Mouse (Mus musculus) 3T3-L1 (cell line): ENCODE measurements around the gene Rpl22l1.
"Not testable (repeated sequence)": the region's sequence is repeated elsewhere in the genome, so short reads cannot be mapped to it uniquely, and the experiment has no call there.

Experiments
- DNase-seq: peaks from one replicate; pipeline ENCODE4 v3.0.0-alpha.2; 2015; ENCODE audit warnings: low read depth, low spot score

Gene Rpl22l1

DNA sequence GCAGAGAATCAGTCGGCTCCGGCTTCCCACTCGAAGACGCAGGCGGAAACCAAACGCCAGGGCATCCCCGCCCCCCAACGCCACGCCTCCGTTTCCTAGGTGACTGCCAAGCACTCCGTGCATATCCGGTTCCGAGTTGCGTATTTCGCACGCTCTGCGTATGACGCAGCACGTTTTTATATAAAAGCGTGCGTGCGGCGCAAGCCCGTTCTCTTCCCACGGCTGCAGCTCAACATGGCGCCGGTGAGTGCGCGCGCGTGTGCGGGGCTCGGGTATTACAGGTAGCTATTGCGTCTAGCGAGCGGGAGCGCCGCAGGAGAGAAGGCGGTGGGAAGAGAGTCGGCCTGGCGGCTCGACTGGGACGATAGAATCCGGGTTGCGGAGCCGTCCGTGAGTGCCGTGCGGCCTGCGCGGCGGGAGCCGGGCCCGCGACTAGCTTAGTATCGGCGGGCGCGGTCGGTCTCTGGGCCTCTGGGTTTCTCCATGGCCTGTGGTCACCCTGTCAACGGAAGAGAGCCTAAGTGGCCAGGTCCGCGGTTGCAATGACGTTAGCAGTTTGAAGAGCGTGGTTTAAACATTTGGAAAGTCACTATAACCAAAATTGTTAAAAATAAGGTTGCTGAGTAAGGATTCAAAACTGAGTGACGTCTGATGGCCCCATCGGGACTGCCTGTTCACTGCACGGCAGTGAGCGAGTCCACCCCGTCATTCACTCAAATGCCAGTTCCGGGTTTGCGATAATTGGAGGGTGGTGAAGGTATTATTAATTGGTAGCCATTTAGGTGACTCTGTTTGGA, at the start of gene Rpl22l1:
Rpl22l1 (plus strand) TSS at position 136 of the 797 bp plus-strand sequence.
- DNase-seq = peak; percentile 98

DNA sequence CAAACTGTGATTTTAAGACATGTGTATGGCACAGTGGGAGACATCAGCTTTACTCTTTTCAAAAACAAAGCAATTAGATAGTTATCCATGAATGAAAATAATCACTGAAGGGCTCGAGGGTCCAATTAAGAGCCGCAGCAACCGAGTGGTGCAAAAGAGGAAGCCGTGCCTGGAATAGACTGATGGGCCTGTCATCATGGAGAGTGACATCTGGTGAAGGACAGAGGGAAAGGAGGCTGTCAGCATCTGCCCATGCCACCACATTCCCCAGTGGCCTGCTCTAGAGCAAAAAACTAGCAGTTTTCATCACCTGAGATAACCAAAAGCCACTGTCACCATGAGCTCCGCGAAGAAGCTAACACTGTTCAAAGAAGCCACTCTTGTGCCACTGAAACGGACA, 49.8 kb upstream of the Rpl22l1 start:
- no peak for DNase-seq

DNA sequence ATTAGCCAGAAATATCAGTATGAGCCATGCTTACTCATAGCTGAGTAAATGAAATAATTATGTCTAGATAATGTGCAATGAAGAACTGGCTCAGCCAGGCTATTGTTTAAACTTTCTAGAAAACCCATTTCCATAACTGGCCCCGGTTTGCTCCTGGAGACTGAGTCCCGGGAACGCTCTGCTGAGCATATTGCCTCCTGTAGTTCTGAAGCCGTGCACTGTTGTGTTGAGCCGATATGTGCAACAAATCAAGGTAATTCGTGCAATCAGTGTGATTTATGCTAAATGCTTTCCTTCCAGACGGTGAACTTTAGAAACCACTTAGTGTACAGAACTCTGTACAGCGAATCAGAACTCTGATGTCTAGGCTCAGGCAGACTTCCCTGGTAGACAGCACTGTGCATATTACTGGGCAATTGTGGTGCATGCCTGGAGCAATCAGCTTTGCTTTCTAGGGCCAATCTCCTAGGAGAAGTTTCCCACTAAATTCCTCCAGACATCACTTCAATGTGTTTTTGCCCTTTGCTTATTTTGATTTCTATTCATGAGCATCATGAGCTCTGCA, 43.9 kb upstream of the Rpl22l1 start:
- DNase-seq = no peak

DNA sequence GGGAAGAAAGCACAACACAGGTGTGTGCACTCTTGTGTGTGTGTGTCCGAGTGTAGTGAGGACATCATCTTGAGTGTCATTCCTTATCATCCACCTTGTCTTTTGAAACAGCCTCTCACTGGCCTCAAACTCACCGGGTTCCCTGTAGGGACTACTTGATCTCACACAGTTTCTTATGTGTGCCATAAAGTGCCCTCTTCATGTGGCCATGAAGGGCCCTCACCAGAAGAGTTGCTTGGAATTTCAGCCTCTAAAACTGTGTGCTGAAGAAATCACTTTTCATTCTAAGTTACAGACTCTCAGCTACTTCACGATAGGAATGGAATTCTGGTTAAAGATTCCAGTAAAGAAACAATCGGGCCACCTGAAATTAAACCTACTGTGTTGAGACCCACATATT, 38.3 kb upstream of the Rpl22l1 start:
- no peak for DNase-seq

DNA sequence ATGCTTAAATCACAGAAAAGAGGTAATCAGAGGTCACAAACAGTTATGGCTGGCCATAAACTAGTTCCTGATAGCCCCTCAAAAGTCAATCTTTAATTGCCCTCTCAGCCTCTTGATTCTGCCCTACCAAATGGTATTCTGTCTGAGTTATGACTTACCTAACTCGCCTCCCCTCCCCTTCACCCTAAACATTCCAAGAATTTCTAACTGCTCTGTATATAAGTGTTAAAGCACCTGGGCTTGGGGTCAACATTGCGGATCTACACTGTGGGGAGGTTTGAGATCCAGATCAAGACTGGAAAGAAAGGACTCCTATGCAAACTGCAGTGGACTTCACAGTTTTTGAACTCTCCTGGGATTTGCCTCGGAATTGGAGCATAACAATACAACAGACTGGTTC, 37.0 kb upstream of the Rpl22l1 start:
- DNase-seq = no peak

DNA sequence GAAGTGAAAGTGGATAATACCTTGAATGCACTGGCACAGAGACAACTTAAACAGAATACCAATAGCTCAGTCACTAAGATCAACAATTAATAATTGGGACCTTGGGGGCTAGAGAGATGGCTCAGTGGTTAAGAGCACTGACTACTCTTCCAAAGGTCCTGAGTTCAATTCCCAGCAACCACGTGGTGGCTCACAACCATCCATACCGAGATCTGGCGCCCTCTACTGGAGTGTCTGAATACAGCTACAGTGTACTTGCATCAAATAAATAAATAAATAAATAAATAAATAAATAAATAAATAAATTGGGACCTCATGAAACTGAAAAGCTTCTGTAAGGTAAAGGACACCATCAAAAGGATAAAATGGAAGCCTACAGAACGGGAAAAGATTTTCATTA, 32.3 kb upstream of the Rpl22l1 start:
- DNase-seq = not testable (repeated sequence)

DNA sequence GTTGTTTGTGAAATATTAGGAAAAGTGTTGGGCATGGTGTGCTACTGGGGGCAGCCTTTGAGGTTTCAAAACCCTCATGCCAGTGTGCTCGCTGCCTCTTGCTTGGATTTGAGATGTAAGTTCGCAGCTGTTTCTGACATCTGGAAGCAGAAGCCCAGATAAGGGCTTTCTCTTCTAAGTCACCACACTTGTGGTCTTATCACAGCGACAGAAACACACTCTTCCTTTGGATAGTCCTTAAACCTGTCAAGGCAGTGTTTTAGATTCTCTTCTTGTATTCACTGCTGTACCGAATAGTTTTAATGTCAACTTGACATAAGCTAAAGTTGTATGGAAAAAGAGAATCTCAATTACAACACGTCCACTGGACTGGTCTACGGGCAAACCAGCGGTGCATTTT, 29.9 kb upstream of the Rpl22l1 start:
- DNase-seq = no peak

DNA sequence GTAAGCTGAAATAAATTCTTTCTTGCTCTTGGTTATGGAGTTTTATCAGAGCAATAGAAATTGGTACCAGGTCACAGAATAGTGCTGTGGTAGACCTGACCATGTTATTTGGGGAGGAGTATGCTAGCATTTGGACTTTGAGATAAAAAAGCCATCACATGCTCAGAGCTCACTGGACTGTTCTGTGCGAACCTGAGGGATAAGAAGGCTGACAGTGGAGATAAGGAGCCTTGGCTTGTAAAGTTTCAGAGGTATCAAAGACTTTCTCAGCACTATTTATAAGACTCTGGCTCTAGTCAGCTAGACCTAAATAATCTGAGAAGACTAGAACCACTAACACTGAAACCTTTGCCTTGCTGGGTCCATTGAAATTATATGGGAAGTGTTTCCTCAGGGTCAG, 29.3 kb upstream of the Rpl22l1 start:
- DNase-seq = no peak

DNA sequence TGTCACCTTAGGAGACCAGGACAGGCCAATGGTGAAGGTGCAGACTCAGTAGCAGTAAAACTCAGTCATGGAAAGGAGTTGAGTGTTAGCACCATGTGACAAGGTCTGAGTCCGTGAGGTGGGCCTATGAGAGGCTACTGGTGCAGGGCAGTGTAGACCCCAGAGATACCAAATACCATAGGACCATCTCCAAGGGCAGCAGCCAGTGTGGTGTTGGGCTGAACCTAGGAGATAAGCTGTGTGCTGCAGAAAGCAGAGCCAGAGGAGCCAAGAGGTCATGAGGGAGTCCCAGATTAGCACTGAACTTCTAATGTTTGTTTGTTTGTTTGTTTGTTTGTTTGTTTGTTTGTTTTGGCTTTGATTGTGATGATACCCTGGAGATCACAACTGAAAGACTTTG, 28.7 kb upstream of the Rpl22l1 start:
- DNase-seq = no peak

DNA sequence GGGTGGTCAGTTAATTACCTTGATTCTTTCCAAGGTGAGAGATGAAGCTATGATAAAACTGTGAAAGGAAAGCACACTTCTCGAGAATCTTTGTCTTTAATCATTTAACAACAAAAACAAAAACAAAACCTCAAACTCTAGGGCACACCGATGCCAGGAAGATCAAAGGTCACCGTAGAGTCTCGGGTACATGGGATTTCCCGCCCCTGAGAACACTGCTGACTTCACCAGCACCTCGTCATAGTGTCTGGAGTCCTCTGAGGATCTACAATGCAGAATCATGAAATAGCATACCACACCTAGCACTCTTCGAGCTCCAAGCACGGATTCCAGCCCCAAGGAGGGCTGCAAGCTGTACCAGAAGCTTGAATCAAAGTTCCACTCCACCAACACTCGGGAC, 24.7 kb upstream of the Rpl22l1 start:
- DNase-seq = no peak

DNA sequence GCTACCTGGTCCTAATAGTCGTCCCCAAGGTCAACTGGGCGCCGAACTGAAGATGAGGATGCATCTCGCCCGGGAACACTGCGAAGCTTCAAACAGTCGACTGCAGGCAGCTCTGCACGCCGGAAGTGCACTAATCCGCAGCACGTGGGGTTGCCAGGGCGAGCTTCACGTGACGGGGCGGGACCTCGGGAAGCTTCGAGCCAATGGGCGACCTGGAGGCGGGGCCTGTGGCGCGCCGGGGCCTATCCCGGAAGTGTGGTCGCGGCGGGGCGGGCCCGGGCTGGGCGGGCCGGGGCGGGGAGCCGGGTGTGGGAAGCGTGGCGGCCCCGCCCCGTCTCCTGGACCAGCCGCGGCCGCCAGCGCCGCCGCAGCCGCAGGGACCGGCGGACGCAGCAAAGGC, 24.2 kb upstream of the Rpl22l1 start, which contains the start of gene Eif5a2:
Eif5a2 (plus strand) TSS at position 283 of the 400 bp plus-strand sequence.
- peak; percentile 87 for DNase-seq

DNA sequence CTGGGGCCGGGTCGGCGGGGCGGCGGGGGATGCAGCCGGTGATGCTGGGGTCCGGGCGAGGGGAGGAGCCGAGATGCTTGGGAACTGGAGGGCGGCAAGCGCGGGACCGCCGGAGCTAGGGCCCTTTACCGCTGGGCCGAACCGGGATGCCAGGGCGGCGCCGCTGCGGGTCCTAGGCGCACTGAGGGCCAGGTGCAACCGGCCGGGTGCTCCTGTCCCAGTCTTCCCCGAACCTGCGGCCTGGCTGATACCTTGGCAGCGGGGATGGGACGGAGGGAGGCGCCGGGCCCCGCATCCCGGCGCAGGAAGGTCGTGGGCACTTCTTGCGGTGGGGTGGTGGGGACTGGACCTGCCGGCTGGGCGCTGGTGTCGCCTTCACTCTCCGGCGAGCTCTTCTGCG, 23.8 kb upstream of the Rpl22l1 start:
- no peak for DNase-seq

DNA sequence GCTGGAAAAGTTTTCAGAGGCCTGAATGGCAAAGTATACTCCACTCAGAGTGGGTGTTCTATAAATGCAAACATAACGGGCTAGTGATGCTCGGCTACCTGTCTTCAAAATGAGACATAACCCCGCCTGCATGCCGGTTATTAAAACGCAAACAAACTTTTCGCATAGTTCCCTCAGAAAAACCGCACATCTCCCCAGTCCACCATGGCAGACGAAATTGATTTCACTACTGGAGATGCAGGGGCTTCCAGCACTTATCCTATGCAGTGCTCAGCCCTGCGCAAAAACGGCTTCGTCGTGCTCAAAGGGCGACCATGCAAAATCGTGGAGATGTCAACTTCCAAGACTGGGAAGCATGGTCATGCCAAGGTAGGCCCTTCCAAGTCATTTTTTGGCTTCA, 23.4 kb upstream of the Rpl22l1 start:
- peak; percentile 17 for DNase-seq

DNA sequence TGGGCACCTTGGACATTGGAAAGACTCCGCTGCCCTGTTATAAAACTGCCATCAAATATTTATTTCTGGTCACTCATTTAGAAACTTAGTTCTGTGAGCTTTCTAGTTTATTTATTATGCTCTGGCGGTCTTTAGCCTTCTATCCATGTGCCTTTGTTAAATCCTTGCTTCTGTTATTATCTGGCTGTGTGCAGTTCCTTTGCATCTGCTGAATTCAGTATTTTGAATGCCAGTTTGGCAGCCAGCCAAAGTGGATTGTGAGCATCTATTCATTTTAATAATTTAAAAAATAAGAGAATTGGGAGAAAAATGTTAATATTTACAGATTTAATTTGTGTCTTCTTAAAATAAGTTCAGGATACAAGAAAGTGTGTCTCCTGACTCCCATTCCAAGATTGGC, 21.1 kb upstream of the Rpl22l1 start:
- DNase-seq = no peak

DNA sequence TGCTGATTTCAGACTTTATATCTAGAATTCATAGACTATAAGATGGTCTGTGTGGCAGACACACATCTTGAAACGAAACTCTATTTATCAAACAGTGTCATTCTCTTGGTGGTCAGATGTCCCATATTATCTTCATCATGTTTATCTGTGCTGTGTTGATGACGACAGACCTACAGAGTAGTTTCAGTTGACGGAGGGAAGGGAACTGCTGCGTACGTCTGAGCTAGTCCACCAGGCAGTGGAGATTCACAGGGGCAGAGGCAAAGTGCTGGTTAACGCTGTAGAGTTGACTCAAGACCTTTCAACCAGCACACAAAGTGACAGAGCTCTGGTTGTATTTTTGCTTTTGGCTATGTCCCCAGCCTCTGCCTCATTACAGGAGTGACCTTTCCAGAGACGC, 10.4 kb upstream of the Rpl22l1 start:
- DNase-seq = no peak

DNA sequence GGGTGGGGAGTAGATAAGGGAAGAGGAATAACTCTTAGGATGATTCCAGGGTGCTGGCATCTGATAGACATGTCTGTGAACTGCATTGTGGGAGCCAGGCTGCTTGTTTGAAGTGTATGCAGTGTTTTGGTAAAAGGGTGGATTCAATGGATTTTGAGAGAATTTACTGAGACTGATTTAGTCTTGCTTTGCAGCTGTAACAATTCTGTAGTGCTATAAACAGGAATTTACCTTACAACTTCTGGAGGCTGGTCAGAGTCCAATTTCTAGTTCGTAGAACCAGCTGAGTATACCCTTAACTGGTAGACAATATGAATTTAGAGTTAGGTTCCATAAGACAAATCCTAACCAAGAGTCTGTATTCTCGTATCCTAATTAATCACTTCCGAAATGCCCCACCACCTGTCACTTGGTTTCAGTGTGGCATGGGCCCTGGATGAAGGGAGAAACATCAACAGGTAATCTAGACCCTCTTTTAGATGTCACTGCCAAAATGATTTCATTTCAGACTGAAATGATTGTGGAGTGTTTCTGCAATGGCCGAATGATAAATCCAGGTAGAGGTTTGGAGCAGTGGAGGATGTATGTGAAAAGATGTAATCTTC, 2.9 kb downstream of the Rpl22l1 start:
- DNase-seq = no peak

DNA sequence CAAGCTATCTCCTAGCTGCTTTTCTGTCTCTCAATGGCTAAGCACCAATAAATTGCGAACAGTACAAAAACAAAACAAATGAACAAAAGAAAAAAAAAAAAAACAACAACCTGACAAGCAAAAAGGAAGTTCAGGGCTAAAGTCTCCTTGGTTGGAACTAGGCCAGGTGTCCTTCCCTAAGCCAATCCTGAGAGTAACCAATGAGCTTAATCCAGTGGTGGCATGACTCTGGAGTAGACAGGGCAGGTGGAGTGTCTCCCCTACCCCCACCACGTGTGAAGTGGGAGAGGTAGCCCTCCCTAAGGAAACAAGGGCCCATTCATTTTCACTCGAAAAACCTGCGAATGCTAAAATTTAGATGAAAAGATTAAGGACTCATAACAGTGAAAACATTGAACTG, 6.2 kb downstream of the Rpl22l1 start:
- no peak for DNase-seq

DNA sequence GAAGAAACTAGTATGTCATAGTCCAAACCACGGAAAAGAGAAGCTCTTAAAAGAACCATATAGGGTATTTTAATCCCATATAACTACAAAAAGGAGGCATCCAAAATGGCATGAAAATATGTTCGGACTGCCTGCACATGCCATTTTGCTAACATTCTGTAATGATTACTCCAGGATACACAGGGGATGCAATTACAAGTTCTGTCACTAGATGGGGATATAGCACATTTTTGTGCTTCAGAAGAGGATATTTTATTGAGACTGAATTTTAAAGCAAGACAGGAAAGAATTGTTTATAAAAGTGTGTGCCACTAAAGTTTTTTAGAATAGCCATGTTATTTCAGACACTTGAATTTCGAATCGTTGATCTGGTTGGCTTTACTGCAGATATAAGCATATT, 9.1 kb downstream of the Rpl22l1 start:
- DNase-seq = peak; percentile 92

DNA sequence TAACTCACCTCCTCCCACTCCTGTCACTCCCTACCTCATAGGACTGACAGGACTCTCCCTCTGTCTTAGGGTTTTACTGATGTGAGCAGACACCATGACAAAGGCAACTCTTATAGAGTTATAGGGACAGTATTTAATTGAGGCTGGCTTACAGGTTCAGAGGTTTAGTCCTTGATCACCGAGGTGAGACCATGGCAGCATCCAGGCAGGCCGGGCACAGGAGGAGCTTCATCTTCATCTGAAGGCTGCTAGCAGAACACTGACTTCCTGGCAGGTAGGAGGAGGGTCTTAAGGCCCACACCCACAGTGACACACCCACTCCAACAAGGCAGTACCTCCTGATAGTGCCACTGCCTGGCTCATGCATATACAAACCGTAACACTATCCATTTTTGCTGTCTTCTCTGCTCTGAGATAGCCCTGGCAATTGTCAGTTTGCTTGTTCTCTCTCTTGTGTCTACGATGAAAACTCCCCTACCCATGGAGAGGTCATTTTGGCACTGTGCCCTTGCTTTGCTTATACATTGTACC, 10.8 kb downstream of the Rpl22l1 start:
- DNase-seq = no peak

DNA sequence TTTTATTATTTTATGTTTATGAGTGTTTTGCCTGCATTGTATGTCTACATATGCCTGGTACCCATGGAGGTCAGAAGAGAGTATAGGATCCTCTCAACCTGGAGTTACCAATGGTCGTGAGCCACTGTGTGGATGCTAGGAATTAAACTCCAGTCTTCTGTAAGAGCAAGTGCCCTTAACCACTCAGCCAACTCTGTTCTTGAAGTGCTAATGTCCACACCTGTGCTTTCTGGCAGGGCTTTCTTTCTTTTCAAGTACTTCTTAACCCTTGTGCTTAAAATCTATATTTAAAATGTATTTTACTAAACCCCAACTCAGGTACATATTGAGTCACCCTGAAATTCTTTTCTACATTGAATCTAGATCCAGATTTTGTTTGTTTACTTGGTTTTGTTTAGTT, 21.0 kb downstream of the Rpl22l1 start:
- no peak for DNase-seq

DNA sequence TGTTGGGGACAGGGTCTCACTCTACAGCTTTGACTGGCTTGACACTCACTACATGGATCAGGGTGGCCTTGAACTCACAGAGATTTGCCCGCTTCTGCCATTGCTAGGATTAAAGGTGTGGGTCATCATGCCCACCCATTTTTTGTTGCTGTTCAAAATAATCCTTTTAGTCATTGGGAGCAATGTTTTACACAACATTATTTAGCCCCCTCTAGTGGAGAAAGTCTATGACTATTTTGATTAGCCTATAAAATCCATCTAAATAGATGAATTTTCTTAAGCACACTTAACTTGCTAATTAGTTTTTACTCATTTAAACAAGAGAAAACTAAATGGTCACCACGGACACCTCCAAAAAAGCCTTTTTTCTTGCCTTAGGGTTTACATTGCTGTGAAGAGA, 22.4 kb downstream of the Rpl22l1 start:
- DNase-seq = no peak

DNA sequence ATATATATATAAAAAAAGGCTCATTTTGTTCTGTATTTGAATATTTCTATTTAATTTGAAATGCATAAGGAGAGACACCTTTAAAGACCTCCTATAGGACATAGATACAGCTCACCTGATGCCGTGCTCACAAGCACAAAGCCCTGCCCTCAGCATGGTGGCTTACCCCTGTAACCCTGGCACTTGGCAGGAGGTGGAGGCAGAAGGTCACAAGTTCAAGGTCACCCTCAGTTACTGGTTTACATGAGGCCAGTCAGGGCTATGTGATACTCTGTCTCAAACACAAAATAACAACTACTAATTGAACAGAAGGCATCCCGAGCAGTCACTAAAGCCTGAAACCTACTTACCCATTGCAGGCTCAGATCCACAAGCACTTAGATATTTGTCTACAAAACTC, 24.2 kb downstream of the Rpl22l1 start:
- no peak for DNase-seq
